9 mouse cellular contexts compared by ENCODE assay signal in genomic region chr17:36113979-36114593, GRCm38 (mm10). TPM values are rescaled to one million over a fixed set of nuclear protein-coding genes. Genes with fewer than 3 reads are reported as not detected.
DNase-seq lines count a peak whose midpoint lies in the region; ATAC-seq lines count a peak whose summit lies in the region.
"Not testable (repeated sequence)": the region's sequence is repeated elsewhere in the genome, so short reads cannot be mapped to it uniquely, and the experiment has no call there.
"Had no signal": no experiment of that assay in that cellular context is flagged by ENCODE, and none has a peak within 500 bp of the region (broad histone marks: within the 10 kb centered on the region; RNA-seq: fewer than 3 reads in every experiment).

No protein-coding gene starts in this region.

- DNase-seq in MN1 (ENCODE audit: low spot score): peak; percentile 53
- DNase-seq in cerebellum, adult 11 months: peak; percentile 16
- peak; percentile 69 for DNase-seq in forebrain, embryonic 11.5 days (ENCODE audit: low spot score)
- peak; percentile 12 for DNase-seq in left cerebral cortex, adult 11 months (ENCODE audit: low spot score)
- DNase-seq in lung, postnatal 36 days: peak; percentile 18
- peak; percentile 16 for DNase-seq in retina, adult 2 months (ENCODE audit: low read depth, low spot score)
- peak; percentile 39 to 54 for DNase-seq in thymus, postnatal 36 days

- WGBS in forebrain, embryonic 11.5 days: 19% methylated on average over 6 of the region's 6 CpGs
- WGBS in hindbrain, embryonic 16.5 days: 21% methylated on average over 6 of the region's 6 CpGs

- not testable (repeated sequence) for H3K4me3 ChIP-seq in forebrain, embryonic 11.5 days (ENCODE audit: low read depth, low read length); hindbrain, embryonic 16.5 days (ENCODE audit: low read length)

- H3K9me3 ChIP-seq in forebrain, embryonic 11.5 days (ENCODE audit: control insufficient read depth, low read length); hindbrain, embryonic 16.5 days (ENCODE audit: control insufficient read depth, low read length): not testable (repeated sequence)

- not testable (repeated sequence) for H3K9ac ChIP-seq in forebrain, embryonic 11.5 days (ENCODE audit: low read length); hindbrain, embryonic 16.5 days (ENCODE audit: low read depth, low read length)

- not testable (repeated sequence) for ATAC-seq in forebrain, embryonic 11.5 days (replicated peaks; ENCODE audit: low FRiP score)
- ATAC-seq in hindbrain, embryonic 16.5 days: peak; percentile 71

- not testable (repeated sequence) for H3K4me2 ChIP-seq in forebrain, embryonic 11.5 days (ENCODE audit: low read depth, low read length, severe bottlenecking); hindbrain, embryonic 16.5 days (ENCODE audit: low read length)

- H3K36me3 ChIP-seq in forebrain, embryonic 11.5 days (ENCODE audit: control insufficient read depth, insufficient read depth, low read length); hindbrain, embryonic 16.5 days (ENCODE audit: control insufficient read depth, insufficient read depth, low read length): not testable (repeated sequence)

- not testable (repeated sequence) for H3K27me3 ChIP-seq in forebrain, embryonic 11.5 days (ENCODE audit: control insufficient read depth, insufficient read depth, low read length)
- peaks cover 11% of the 10 kb centered on the region for H3K27me3 ChIP-seq in hindbrain, embryonic 16.5 days (replicated peaks; ENCODE audit: control insufficient read depth, insufficient read depth, low read length)

- H3K4me1 ChIP-seq in forebrain, embryonic 11.5 days (replicated peaks; ENCODE audit: control insufficient read depth, insufficient read depth, low read length); hindbrain, embryonic 16.5 days (ENCODE audit: control insufficient read depth, insufficient read depth, low read depth, low read length): not testable (repeated sequence)

- not testable (repeated sequence) for H3K27ac ChIP-seq in forebrain, embryonic 11.5 days (ENCODE audit: low read depth, low read length); hindbrain, embryonic 16.5 days (ENCODE audit: low read depth, low read length)

RNA-seq across cellular contexts. Expression of gene Gm19684, which starts 7.4 kb away (rescaled TPM):
- not detected in 2 replicates for polyA plus RNA-seq in forebrain, embryonic 11.5 days (2014; fragmentation: Nextera tagmentation; extraction: Ambion mirVana)
- polyA plus RNA-seq in hindbrain, embryonic 16.5 days (2015; fragmentation: Nextera tagmentation; extraction: Ambion mirVana): not detected in 2 replicates
- polyA plus RNA-seq: hindbrain, embryonic 15.5 days had no signal

RNA-seq across cellular contexts. Expression of gene Gm7030, which starts 15.1 kb away (rescaled TPM):
- polyA plus RNA-seq in forebrain, embryonic 11.5 days (2014; fragmentation: Nextera tagmentation; extraction: Ambion mirVana): not detected in 2 replicates
- not detected in 2 replicates for polyA plus RNA-seq in hindbrain, embryonic 16.5 days (2015; fragmentation: Nextera tagmentation; extraction: Ambion mirVana)
- polyA plus RNA-seq: hindbrain, embryonic 15.5 days had no signal

RNA-seq across cellular contexts. Expression of gene Gm8909, which starts 54.3 kb away (rescaled TPM):
- polyA plus RNA-seq in forebrain, embryonic 11.5 days (2014; fragmentation: Nextera tagmentation; extraction: Ambion mirVana): not detected in 2 replicates
- not detected in 2 replicates for polyA plus RNA-seq in hindbrain, embryonic 16.5 days (2015; fragmentation: Nextera tagmentation; extraction: Ambion mirVana)
- polyA plus RNA-seq: hindbrain, embryonic 15.5 days had no signal

RNA-seq across cellular contexts. Expression of gene Gm11127, which starts 55.9 kb away (rescaled TPM):
- polyA plus RNA-seq in forebrain, embryonic 11.5 days (2014; fragmentation: Nextera tagmentation; extraction: Ambion mirVana): not detected in 2 replicates
- polyA plus RNA-seq in hindbrain, embryonic 16.5 days (2015; fragmentation: Nextera tagmentation; extraction: Ambion mirVana): not detected in 2 replicates
- polyA plus RNA-seq: hindbrain, embryonic 15.5 days had no signal

Comparison
In these comparisons a context has a peak if more than half of its experiments do, and no peak if none do; other contexts are left out.
1. DNase-seq: peak in every context shown above with its lines; median percentile 69 in forebrain, embryonic 11.5 days; 53 in MN1; 46 in thymus, postnatal 36 days; 18 in lung, postnatal 36 days; 16 in cerebellum, adult 11 months; 16 in retina, adult 2 months; 12 in left cerebral cortex, adult 11 months.